Mouse (Mus musculus) stomach, postnatal 0 days (tissue): ENCODE data around the gene Stk11ip. TPM values are rescaled to one million over a fixed set of nuclear protein-coding genes. Genes with fewer than 3 reads are reported as not detected.

ENCODE experiments used
- ATAC-seq: fragments of 200-750 bp; cut with Nextera tagmentation; 2 replicates; pipeline ENCODE4 v1.8.0; 2017; ENCODE audit not compliant: low FRiP score, low TSS enrichment
- DNase-seq: peaks from one replicate; pipeline ENCODE4 v3.0.0-alpha.2; 2016; ENCODE audit warnings: low spot score
- H3K27ac ChIP-seq: fragments of 300-500 bp; sonication (generic); replicated peaks from 2 replicates; pipeline ENCODE4 v1.5.1; 2014; ENCODE audit warnings: mild to moderate bottlenecking, control low read depth
- H3K27me3 ChIP-seq: fragments of 300-500 bp; sonication (generic); 2 replicates; pipeline ENCODE4 v1.6.1; 2014; ENCODE audit warnings: low read length; ENCODE audit not compliant: control insufficient read depth, insufficient read depth
- H3K36me3 ChIP-seq: fragments of 300-500 bp; sonication (generic); 2 replicates; pipeline ENCODE4 v1.6.1; 2014; ENCODE audit warnings: low read length, mixed read lengths; ENCODE audit not compliant: control insufficient read depth, insufficient read depth
- H3K4me1 ChIP-seq: fragments of 300-500 bp; sonication (generic); replicated peaks from 2 replicates; pipeline ENCODE4 v1.6.1; 2014; ENCODE audit warnings: antibody characterized with exemption; ENCODE audit not compliant: control insufficient read depth, insufficient read depth
- H3K4me2 ChIP-seq: fragments of 300-500 bp; sonication (generic); replicated peaks from 2 replicates; pipeline ENCODE4 v1.6.1; 2014; ENCODE audit warnings: low read depth, mild to moderate bottlenecking, control low read depth, moderate library complexity
- H3K4me3 ChIP-seq: fragments of 300-500 bp; sonication (generic); 2 replicates; pipeline ENCODE4 v1.5.1; 2014; ENCODE audit warnings: low read depth, low read length, control low read depth
- H3K9ac ChIP-seq: fragments of 300-500 bp; sonication (generic); 2 replicates; pipeline ENCODE4 v1.6.1; 2014; ENCODE audit warnings: mild to moderate bottlenecking, low read length, control low read depth, mixed read lengths
- H3K9me3 ChIP-seq: fragments of 300-500 bp; sonication (generic); 2 replicates; pipeline ENCODE4 v1.6.1; 2016; ENCODE audit warnings: low read length; ENCODE audit not compliant: control insufficient read depth
- CTCF ChIP-seq: IDR thresholded peaks from 2 replicates; pipeline ENCODE4 v1.5.1; 2016; ENCODE audit warnings: antibody characterized with exemption, low read depth, mild to moderate bottlenecking, moderate library complexity
- EP300 ChIP-seq: optimal IDR thresholded peaks from 2 replicates; pipeline ENCODE3; 2016; ENCODE audit warnings: antibody characterized with exemption
- WGBS: fragments of 180-500 bp; shearing (Covaris S2); extraction: QIAGEN DNeasy Blood & Tissue Kit; methylation state at CpG from one replicate; pipeline ENCODE4 v1.1.7; 2014; 5-methylcytosine and 5-hydroxymethylcytosine counted together
- polyA plus RNA-seq: library from polyadenylated mRNA; unstranded; fragments of >200 nt; fragmentation: Nextera tagmentation; extraction: Ambion mirVana; gene quantifications from 2 replicates; pipeline ENCODE4 v1.2.1, GENCODE M21; 2015

Gene Stk11ip
- polyA plus RNA-seq, 1 experiment from 2014 or later: 6.7 TPM

GRCm38 (mm10) chr1:75557041-75557440 is 35.7 kb downstream of the Stk11ip start:
- 90% methylated on average over 7 of the region's 7 CpGs for WGBS
- no peak overlapping the region for H3K9ac ChIP-seq
- no peak for ATAC-seq

DNA sequence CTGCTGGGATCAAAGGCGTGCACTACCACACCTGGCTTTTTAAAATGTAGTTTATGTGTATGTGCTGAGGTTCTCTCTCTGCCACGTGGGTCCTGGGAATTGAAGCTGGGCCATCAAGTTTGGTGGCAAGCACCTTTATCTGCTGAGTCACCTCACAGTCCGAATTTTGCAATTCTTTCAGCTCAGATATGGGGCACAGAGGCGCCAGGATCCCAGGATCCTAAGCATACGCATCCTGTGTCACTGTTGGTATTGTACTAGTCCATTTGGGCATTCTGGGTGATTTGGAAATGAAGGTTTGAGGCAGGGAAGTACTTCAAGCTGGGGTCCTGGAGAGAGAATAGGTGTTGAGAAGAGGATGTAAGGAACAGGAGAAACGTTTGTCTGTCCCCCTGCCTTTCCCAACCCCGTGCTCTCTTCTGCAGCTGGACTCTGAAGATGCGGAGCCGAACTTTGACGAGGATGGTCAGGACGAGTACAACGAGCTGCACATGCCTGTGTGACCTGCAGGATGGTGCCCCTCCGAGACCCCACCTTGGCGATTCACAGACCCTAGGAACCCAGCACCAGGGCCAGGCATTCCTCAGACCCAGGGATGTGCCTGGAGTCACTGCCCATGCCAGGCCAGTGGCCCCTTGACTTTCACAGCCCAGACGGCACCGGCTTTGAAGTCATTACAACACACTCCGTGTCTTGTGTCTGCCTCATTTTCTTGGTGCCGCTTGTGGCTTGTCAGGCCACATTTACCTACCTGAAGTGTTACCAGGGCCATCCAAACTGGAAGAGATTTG is 37.3 kb downstream of the Stk11ip start:
- Histone ChIP-seq H3K4me3 (no peak overlapping the region), H3K27ac (peak overlapping the region; percentile 78), H3K4me1 (0 out of 2 replicates have a peak, but pooled peaks cover 2% of the 10 kb centered on the region), H3K9me3 (no peaks in the 10 kb centered on the region), H3K4me2 (no peak overlapping the region; the same call in 1 of the 2 replicates), H3K36me3 (no peaks in the 10 kb centered on the region), H3K9ac (no peak overlapping the region), H3K27me3 (no peaks in the 10 kb centered on the region)
- no peak for DNase-seq
- no peak for ATAC-seq
- 85% methylated on average over 18 of the region's 18 CpGs for WGBS
- TF ChIP-seq EP300 (no peak), CTCF (no peak)

More at GRCm38 (mm10) chr1:75557041-75557440, 35.7 kb downstream of the Stk11ip start:
- H3K36me3 ChIP-seq: no peaks in the 10 kb centered on the region
- TF ChIP-seq CTCF (no peak), EP300 (no peak)
- 0 out of 2 replicates have a peak, but pooled peaks cover 2% of the 10 kb centered on the region for H3K4me1 ChIP-seq
- no peak for DNase-seq
- H3K9me3 ChIP-seq: no peaks in the 10 kb centered on the region
- no peak overlapping the region for H3K27ac ChIP-seq
- H3K4me2 ChIP-seq: no peak overlapping the region
- H3K4me3 ChIP-seq: no peak overlapping the region
- no peaks in the 10 kb centered on the region for H3K27me3 ChIP-seq

- TF ChIP-seq CTCF: peak; percentile 100
- TF ChIP-seq EP300: peak; percentile 18
- Histone ChIP-seq H3K4me2 (peak overlapping the region; percentile 45), H3K4me1 (0 out of 2 replicates have a peak, but pooled peaks cover 2% of the 10 kb centered on the region), H3K9me3 (no peaks in the 10 kb centered on the region), H3K9ac (peak overlapping the region; percentile 38; the same call in 1 of the 2 replicates), H3K4me3 (no peak overlapping the region), H3K27ac (peak overlapping the region; percentile 78), H3K27me3 (no peaks in the 10 kb centered on the region), H3K36me3 (no peaks in the 10 kb centered on the region)
- ATAC-seq: peak; percentile 93
- peak; percentile 94 for DNase-seq
- 7% methylated on average over 17 of the region's 17 CpGs for WGBS
Observed at GRCm38 (mm10) chr1:75559212-75559925, 38.0 kb downstream of the Stk11ip start.

DNA sequence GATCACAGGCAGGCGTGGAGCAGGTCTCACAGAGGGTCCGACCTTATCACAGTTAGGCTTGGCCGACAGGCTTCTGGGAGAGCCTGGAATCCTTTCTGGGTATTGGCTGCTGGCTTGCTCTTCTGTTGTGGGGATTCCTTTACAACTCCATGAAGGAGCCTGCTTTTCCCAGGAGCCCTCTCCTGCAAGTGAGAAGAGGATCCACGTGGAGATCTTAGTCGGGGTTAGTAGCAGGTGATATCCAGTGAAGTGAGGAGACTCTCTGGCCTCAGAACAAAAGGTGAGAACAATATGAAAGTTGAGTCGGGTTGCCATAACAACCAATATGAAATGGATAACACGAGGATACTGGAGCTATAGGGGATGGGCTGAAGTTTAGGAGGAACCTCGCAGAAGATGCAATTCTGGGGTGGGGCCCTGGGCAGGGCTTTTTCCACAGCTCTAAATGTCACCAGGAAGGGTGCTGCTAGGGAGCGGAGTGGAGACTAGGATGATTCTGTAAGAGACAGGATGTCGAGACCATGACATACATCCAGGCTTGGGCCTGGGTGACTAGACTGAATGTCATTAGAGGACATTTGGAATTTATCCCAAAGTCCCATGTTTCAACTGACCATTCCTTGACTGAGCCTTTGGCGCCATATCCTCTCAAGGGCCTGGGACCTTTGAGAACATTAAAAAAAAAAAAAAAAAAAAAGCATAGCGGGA is 39.0 kb downstream of the Stk11ip start:
- Histone ChIP-seq H3K9ac (no peak overlapping the region), H3K36me3 (no peaks in the 10 kb centered on the region), H3K4me1 (0 out of 2 replicates have a peak, but pooled peaks cover 2% of the 10 kb centered on the region), H3K4me2 (no peak overlapping the region), H3K4me3 (no peak overlapping the region), H3K27ac (no peak overlapping the region), H3K27me3 (no peaks in the 10 kb centered on the region), H3K9me3 (no peaks in the 10 kb centered on the region)
- no peak for ATAC-seq
- no peak for DNase-seq
- TF ChIP-seq CTCF (no peak), EP300 (no peak)
- 73% methylated on average over 12 of the region's 12 CpGs for WGBS

- no peak overlapping the region for H3K4me2 ChIP-seq
- H3K27ac ChIP-seq: no peak overlapping the region
- H3K9ac ChIP-seq: no peak overlapping the region
- H3K4me3 ChIP-seq: no peak overlapping the region
- 43% methylated on average over 4 of the region's 4 CpGs for WGBS
- H3K9me3 ChIP-seq: no peaks in the 10 kb centered on the region
- H3K4me1 ChIP-seq: 0 out of 2 replicates have a peak, but pooled peaks cover 2% of the 10 kb centered on the region
- no peaks in the 10 kb centered on the region for H3K27me3 ChIP-seq
- no peak for DNase-seq
- no peak for ATAC-seq
- no peaks in the 10 kb centered on the region for H3K36me3 ChIP-seq
- no peak for TF ChIP-seq CTCF
- no peak for TF ChIP-seq EP300
Observed at GRCm38 (mm10) chr1:75561221-75561897, 40.0 kb downstream of the Stk11ip start.
